Mouse (Mus musculus): Measurements from ENCODE around the gene Gm17124. TPM values are rescaled to one million over a fixed set of nuclear protein-coding genes. Genes with fewer than 3 reads are reported as not detected.

Gm17124 gene
- not detected for polyA plus RNA-seq (2015; fragmentation: Illumina TruSeq; extraction: RNeasy Lipid Tissue Mini Kit (QIAGEN cat#74804); ENCODE audit: insufficient read depth, low replicate concordance)

GRCm38 (mm10) chr14:42599782-42600181 lies at the start of gene Gm17124:
Gene Gm17124 (minus strand): TSS chr14:42599882.

GRCm38 (mm10) chr14:42641817-42642216 lies 42.1 kb upstream of the Gm17124 start, which contains the start of gene Gm3633:
Gene Gm3633 (minus strand): TSS chr14:42641917.

Other genes with a start within 250 kb of the Gm17124 start
- gene Gm8005, start 160.2 kb downstream of the Gm17124 start, polyA plus RNA-seq (2015; fragmentation: Illumina TruSeq; extraction: RNeasy Lipid Tissue Mini Kit (QIAGEN cat#74804); ENCODE audit: insufficient read depth, low replicate concordance) = not detected
- gene Gm8011, start 136.0 kb downstream of the Gm17124 start, polyA plus RNA-seq (2015; fragmentation: Illumina TruSeq; extraction: RNeasy Lipid Tissue Mini Kit (QIAGEN cat#74804); ENCODE audit: insufficient read depth, low replicate concordance) = not detected
- not detected for gene Gm8020, start 97.5 kb downstream of the Gm17124 start, polyA plus RNA-seq (2015; fragmentation: Illumina TruSeq; extraction: RNeasy Lipid Tissue Mini Kit (QIAGEN cat#74804); ENCODE audit: insufficient read depth, low replicate concordance)
- gene Gm8024, start 75.6 kb downstream of the Gm17124 start, polyA plus RNA-seq (2015; fragmentation: Illumina TruSeq; extraction: RNeasy Lipid Tissue Mini Kit (QIAGEN cat#74804); ENCODE audit: insufficient read depth, low replicate concordance) = not detected
- gene Gm3633, start 42.0 kb upstream of the Gm17124 start, polyA plus RNA-seq (2015; fragmentation: Illumina TruSeq; extraction: RNeasy Lipid Tissue Mini Kit (QIAGEN cat#74804); ENCODE audit: insufficient read depth, low replicate concordance) = not detected
- not detected for gene Gm10378, start 56.1 kb upstream of the Gm17124 start, polyA plus RNA-seq (2015; fragmentation: Illumina TruSeq; extraction: RNeasy Lipid Tissue Mini Kit (QIAGEN cat#74804); ENCODE audit: insufficient read depth, low replicate concordance)
- not detected for gene Gm3015, start 168.9 kb upstream of the Gm17124 start, polyA plus RNA-seq (2015; fragmentation: Illumina TruSeq; extraction: RNeasy Lipid Tissue Mini Kit (QIAGEN cat#74804); ENCODE audit: insufficient read depth, low replicate concordance)
- gene Gm10377, start 198.1 kb upstream of the Gm17124 start, polyA plus RNA-seq (2015; fragmentation: Illumina TruSeq; extraction: RNeasy Lipid Tissue Mini Kit (QIAGEN cat#74804); ENCODE audit: insufficient read depth, low replicate concordance) = not detected